Mouse (Mus musculus): ENCODE measurements around the gene Spem1.

GRCm38 (mm10) chr11:69837604-69837951 lies 15.6 kb upstream of the Spem1 start, which contains the start of gene Nlgn2:
- TF ChIP-seq MAFK (IDR thresholded peaks at IDR 0.05; ENCODE audit: insufficient read depth, low read depth, low read length): no peak
- no peak for TF ChIP-seq ZC3H11A (IDR thresholded peaks at IDR 0.05; ENCODE audit: borderline replicate concordance, low read depth, low read length)
- no peak for TF ChIP-seq CHD2 (IDR thresholded peaks at IDR 0.05; ENCODE audit: low read depth, low read length)
- no peak for TF ChIP-seq ZNF384 (IDR thresholded peaks at IDR 0.05; ENCODE audit: low read depth, low read length)
- TF ChIP-seq HCFC1 (IDR thresholded peaks at IDR 0.05; ENCODE audit: borderline replicate concordance, insufficient read depth, low read length): no peak
